Mouse (Mus musculus) T-helper 2 cell (primary cell): ENCODE results near the gene Phc3.

Experiments
- in situ Hi-C: fragments of 300-600 bp; cut with MboI, MseI; formaldehyde crosslinking; loops from one replicate; pipeline ENCODE4 v1.15.1; 2025; ENCODE audit warnings: high pct_unique_total_duplicates

Phc3 gene

DNA sequence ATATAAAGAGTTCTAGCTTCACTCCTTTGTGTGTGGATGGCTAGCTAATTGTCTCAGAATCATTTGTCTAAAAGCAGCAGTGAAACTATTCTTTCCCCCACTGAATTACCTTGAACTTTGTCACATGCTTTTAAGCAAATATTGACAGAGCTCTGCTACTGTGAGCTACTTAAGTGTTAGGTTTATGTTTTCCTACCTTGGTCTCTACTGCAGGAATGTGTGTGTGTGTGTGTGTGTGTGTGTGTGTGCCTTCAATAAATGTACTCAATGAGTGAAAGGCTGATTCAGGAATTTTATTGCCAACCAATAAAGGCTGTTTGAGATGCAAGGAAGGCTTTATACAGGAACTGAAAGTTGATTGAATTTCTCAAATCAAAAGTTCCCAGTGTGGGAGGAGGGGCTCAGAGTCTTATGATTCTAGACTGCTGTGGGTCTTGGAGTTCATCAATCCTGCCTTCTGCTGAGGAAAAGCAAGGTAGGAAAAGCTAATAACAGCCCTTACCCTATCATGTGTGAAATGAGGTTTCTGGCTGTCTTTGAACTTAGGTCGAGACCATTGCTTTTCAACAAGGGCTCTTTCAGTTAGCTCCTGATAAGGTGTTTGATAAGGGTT is 7.9 kb upstream of the Phc3 start:
- in situ Hi-C loops: no loop called here

DNA sequence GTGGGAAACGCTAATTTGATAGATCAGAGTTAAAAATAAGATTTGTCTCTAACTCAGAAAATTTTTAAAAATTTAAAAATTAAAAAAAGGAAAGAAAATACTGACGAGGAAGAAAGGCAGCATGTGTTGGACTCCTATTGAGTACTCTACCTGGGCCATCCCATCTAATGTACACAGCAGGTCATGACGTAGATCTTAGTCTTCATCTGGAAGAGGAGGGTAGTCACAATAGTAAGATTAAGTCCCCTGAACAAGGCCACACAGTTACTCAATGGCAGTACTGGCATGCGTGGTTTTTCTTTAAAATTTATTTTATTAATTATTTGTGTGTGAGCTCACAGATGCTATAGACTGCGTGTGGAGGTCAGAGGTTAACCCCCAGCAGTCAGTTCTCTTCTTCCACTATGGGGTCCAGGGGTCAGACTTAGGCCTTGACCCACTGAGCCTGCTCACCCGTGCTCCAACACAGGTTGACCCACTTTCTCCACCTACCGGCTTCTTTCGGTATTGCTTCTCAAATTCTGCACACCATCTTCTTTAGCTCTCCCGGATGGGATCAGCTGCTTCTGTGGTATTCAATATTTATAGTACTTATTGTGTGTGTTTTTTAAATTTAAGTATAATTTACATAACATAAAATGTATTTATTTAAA is 6.0 kb upstream of the Phc3 start:
- in situ Hi-C loops: no loop called here

DNA sequence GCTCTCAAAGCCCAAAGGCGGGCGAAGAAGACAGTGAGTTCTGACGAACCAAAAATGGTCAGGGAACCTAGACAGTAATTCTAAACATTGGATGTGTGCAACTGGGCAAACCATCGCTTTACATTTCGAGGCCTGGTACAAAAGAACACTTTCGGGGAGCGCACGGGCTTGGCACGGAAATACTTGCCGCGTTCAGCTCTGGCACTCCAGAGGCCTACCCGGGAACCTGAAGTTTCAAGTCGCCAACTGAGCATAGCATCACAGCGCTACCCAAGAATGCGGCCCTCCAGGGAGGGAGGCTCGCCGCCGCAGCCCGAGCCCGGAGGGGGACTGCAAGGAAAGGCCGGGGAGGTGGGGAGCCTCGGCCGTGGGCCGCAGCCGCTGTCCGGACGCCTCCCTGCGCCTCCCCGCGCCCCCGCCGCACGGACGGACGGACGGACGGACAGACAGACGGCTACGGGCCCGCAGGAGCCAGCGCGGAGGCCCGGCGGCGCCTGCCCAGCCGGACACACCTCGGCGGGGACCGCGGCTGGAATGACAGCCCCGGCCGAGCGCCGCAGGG is 603 bp downstream of the Phc3 start:
- in situ Hi-C loops: loop anchor here (10.0 to 25.0 kb wide), 2 partner anchors 1446 to 1744 kb away; partner anchors contain the start of gene Actl6a

DNA sequence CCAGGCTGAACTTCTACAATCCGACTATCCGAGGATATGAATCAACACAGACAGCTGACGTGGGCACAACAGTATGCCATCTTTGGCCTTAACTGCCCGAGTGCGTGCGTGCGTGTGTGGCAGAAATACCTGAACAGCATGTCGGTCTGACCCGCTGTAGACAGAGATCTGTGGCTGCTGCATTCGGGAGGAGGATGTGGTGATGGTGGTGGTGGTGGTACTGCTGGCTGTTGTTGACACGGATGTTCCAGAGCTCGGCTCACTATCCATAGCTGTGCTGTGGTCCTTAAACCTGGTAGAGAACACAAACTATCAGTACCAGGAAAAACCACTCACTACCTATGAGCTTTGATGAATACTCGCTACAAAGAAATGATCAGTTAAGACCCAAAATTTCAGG is 3.6 kb downstream of the Phc3 start:
- in situ Hi-C loops: loop anchor here (10.0 to 25.0 kb wide), 2 partner anchors 1449 to 1747 kb away; partner anchors contain the start of gene Actl6a

DNA sequence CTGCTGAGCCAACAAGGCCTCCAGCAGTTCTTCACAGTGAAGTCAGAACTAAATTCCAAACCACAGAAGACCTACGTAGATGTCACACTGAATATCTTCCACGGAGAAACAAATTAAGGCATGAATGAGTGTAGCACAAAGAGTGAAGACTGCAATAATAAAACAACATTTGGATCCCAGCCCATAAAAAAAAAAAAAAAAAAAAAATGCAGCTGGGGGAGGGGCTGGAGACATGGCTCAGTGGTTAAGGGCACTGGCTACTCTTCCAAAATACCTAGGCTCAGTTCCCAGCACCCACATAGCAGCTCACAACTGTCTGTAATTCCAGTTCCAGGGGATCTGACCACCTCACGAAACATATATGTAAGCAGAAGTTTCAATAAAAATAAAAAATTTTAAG is 5.0 kb downstream of the Phc3 start:
- in situ Hi-C loops: loop anchor here (10.0 to 25.0 kb wide), 2 partner anchors 1451 to 1748 kb away; partner anchors contain the start of gene Actl6a

DNA sequence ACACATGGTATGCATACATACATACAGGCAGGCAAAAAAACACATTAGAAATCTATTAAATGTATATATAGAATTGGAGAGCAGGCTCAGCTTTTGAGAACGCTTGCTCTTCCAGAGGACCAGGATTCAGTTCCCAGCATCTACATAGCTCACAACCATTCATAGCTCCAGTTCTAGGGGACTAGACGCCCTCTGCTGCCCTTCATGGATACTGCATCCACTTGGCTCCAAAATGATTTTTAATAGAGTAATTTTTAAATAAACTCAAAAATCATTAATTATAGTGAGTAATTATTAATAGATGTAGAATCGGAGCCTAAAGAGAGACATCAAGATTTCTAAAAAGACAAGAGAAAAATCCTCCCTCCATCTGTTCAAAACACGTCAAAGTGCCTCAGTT is 6.1 kb downstream of the Phc3 start:
- in situ Hi-C loops: loop anchor here (10.0 to 25.0 kb wide), 2 partner anchors 1452 to 1749 kb away; partner anchors contain the start of gene Actl6a

DNA sequence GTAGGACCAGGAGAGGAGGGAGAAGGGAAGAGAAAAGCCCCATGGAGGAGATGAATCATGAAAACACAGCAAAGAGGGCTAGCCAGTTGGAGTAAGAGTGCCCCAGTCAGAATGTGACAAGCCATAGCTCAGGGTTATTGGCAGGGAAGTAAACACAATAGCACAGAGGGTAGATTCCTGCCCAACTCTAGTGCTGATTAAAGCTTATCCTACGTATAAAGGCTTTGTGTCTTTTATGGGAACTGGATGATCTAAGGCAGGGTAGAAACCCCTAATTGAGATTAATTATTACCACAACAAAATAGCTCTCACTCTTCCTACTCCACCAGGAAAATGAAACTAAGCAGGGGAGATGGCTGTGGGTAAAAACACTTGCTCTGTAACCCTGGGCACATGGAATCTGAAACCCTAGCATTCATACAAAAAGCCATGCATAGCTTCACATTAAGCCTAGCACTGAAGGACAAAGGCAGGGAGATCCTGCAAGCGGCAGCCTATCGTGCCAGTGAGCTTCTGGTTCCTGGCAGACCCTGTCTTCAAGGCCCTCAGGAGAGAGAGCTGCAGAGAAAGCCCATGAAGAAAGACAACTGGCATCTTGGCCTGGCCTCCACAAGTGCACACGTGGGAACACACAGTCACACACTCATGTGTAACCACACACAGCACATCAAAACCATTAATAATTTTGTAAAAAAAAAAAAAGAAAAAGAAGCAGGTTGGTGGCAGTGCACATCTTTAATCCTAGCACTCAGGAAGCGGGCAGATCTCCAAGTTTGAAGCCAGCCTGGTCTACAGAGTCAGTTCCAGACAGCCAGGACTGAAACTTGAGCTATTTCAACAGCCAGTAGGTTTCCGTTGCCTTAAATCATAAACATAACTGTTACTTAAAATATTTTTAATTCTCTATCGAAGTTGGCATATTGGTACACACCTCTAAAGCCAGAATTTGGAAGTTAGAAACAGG is 9.1 kb downstream of the Phc3 start:
- in situ Hi-C loops: loop anchor here (10.0 to 25.0 kb wide), 2 partner anchors 1455 to 1752 kb away; partner anchors contain the start of gene Actl6a

DNA sequence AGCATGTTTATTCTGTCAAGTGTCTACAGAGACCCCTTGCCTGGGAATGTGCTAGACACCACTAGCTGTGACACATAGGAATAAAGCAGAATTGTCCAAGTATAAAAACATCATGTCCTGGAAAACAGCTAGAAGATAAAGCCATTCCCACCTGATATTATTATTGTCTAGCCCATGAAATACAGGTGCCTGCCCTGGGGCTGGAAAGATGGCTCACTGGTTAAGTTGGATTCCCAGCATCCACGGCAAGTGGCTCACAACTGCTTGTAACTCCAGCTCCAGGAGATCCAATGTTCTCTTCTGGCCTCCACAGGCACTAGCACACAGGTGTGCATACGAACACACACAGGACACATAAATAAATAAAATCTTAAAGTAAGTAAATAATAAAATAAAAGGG is 10.5 kb downstream of the Phc3 start:
- in situ Hi-C loops: loop anchor here (25.0 kb wide), 1 partner anchor 1754 kb away; the partner anchor contains the start of gene Actl6a

DNA sequence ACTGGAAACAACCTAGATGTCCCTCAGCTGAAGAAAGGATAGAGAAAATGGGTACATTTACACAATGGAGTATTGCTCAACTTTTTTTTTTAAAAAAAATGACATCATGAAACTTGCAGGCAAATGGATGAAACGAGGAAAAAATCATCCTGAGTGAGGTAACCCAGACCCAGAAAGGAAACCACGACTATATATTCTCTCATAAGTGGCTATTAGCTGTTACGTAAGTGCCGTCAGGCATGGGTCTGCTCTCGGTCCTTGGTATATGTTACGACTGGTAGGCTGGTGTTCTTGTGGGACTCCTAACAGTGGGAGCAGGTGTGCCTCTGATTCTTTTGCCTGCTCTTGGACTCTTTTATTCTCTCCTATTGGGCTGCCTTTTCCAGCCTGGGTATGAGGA is 12.9 kb downstream of the Phc3 start:
- in situ Hi-C loops: loop anchor here (25.0 kb wide), 1 partner anchor 1756 kb away; the partner anchor contains the start of gene Actl6a

DNA sequence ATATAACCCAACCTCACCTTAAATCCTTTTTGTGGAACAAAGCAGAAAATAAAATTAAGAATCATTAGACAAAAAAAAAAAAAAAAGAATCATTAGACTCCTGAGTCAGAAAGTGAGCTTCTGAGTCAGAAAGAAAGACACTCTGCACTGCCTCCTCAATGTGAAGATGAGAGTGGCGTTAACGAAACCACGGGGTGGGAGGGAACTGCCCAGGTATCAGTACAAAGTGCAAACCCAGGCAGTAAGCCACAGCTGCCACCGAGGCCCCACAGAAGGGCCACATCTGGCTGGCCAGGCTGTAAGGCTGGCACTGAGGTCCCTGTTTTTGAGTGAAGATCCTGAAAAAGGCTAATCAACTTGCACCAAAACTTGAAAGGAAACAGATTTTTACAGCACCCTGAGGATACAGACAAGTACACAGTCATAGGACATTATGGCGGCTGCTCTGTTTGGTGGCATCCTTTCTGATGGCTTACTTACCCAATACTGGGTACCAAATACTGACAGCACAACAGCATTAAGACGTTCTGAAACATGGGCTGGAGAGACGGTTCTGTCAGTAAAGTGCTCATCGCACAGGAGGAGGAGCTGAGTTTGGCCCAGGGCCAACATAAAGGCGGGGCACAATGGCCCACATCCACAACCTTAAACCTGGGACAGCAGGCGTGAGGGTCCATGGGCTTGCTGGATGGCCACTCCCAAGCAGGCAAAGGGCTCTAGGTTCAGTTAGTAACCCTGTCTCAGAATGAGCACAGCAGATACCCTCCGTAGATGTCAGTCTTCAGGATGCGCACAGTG is 16.7 kb downstream of the Phc3 start:
- in situ Hi-C loops: loop anchor here (25.0 kb wide), 1 partner anchor 1760 kb away; the partner anchor contains the start of gene Actl6a

DNA sequence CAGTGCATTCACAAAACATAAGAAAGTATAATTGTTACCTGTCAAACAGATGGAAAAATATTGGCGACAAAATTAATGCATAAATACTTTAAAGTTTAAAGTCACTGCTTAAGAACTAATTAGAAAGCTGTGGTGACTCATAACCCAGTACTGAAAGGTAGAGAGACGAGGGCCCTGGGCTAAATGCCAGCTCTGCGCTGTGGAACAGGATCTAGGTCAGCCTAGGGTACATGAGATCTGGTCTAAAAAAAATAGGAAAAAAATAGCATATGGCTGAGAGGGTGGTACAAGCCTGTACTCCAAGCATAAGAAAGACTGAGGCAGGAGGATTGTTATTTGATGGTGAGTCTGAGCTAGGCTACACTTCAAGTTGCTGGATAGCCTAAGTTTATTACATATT is 17.6 kb downstream of the Phc3 start:
- in situ Hi-C loops: loop anchor here (25.0 kb wide), 1 partner anchor 1761 kb away; the partner anchor contains the start of gene Actl6a

DNA sequence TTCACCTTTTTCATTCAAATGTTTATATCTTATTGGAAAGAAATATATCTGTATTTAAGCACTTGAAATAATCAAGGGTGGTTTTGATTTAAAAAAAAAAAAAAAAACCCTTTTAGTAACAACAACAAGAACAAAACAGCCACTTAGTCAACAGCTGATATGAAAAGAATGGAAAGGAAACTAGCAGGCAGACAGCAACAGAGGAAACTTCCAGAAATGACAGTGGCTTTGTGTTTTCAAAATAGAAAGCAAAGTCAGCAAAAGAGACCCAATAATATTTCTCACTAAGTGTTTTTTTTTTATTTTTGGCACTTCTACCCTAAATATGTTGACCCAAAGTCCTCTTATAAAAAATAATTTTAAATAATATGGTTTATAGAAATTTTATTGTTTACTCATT is 34.8 kb downstream of the Phc3 start:
- in situ Hi-C loops: no loop called here

DNA sequence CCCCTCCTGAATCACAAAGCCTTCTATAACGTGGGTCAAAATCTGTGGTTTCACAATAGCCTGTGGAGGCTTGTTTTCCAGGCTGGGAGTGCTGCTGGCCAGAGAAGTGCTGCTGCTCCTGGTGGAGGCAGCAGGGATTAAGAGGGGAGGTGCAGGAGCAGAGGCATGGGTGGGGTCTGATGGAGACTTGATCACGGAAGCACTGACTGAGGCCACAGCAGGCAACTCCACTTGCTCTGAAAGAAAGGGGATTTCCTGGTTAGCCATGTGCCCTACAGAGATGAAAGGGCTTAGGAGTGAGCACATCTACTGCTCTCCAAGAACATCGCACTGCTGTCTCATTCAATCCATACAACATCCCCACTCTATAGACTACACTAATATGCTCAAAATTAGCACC is 39.4 kb downstream of the Phc3 start:
- in situ Hi-C loops: no loop called here

DNA sequence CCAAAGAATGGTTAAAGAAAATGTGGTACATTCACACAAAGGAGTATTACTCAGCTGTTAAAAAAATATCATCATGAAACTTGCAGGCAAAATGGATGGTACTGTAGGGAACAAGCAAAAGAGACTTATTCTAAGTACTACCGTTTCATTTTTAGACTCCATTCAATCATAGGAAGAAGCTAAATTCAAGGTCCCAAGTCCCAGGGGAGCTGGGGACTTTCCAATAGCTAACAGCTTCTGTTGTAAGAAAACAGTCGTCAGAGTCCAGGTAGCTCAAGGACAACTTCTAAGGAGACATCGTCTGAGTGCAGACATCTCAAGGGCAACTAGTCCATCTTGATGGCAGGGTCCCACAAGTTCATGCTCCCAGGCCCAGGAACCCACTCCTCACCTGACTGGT is 41.6 kb downstream of the Phc3 start:
- in situ Hi-C loops: no loop called here

DNA sequence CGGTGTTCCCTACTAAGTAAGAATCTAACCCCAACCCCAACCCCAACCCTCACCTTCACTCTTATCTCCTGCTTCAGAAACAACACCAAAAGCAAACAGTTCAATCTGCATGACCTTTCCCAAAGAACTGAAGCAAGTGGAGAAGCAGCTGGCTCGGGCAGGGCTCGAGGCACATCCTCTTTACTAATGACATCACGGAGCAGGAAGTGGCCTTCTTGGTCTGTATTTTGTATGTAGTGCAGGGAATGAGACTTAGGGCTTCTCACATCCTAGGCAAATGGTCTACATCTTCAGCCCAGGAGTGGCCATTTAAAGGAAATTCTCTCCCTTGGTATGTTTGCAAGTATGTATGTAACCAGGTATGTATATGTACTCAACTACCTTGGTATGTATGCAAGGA is 52.1 kb downstream of the Phc3 start:
- in situ Hi-C loops: no loop called here

DNA sequence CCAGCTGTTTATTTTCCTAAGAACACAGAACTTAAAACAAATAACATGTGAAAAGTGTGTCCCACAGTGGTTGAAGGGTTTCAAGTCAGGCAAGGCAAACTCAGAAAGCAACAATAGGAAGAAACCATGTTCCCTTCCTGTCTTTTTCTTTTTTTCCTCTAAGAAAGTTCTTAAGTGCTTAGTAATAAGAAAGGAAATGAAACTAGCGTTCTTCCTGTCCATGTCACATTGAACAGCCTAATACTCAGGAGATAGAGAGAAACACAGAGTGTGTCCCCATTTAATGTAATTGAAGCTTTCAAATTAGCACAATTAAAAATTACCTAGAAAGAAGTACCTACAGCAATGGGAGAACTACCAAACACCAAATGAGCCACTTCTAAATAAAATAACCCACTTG is 64.6 kb downstream of the Phc3 start:
- in situ Hi-C loops: no loop called here

DNA sequence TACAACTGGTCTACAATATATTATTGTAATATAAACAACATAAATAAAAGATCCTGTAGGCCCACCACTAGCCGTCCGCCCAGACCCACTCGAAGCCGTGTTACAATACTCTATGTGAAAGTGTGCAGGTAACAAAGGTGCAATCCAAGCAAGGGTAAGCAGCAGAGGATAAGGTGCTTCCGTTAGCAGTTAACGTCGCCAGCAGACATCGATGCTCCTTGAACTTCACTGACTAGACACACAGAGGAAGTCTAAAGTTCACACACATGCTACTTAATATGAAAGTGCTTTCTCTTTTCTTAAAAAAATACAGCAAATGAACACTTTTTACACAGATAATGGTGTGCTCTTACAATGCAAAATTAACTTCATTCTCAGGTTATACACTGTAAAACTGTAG is 69.8 kb downstream of the Phc3 start:
- in situ Hi-C loops: no loop called here

DNA sequence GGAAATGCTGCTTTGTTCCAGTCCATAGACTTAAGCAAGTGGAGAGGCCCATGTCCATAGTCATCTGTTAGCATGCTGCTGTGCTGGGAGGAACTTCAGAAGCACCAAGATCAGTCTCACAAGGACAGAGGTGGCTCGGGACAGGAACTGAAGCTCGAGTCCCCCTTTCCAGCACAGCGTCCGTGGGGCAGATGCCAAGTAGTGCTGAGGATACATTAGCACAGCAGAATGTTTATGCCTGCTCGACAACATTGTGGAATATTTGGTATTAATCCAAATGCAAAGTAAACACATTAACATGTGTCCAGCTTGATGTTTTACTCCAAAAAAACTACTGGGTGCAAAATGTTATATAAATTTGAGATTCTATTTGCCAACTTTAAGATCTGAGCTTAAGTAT is 72.5 kb downstream of the Phc3 start:
- in situ Hi-C loops: no loop called here

DNA sequence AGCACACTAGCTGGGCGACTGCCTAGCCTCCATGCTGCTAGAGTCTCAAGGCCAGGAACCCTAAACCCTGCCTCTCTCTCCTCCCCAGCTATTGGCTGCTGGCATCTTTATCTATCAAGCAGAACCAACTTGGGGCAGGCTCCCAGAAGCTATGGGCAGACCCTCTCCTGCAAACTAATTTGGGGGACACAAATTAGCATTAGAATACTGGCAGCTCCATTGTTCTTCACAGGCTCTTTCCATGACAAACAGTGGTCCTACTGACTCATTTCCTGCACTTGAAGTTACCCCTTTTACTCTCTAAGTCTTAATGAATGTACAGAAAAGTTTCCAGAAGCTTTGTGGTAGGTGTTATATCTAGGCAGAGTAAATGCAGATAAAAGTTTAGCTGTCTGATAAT is 80.2 kb downstream of the Phc3 start:
- in situ Hi-C loops: no loop called here

DNA sequence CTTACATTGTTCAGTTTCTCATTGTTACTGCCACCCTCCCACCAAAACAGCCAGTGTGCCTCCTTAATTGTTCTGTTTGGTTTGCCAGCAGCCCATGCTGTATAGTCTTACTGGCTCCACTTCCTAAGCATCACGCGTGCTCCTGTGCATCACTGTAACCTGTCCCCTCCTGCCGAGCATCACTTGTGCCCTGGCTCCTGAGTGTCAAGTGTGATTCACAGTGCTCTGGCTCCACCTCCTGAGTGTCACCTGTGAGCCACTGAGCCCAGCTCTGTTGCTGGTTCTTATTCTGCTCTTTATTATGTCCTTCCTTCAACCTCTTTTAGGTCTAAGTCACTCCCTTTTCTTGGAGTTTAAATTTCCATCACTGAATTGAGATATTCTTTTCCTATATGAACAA is 81.8 kb downstream of the Phc3 start:
- in situ Hi-C loops: no loop called here

DNA sequence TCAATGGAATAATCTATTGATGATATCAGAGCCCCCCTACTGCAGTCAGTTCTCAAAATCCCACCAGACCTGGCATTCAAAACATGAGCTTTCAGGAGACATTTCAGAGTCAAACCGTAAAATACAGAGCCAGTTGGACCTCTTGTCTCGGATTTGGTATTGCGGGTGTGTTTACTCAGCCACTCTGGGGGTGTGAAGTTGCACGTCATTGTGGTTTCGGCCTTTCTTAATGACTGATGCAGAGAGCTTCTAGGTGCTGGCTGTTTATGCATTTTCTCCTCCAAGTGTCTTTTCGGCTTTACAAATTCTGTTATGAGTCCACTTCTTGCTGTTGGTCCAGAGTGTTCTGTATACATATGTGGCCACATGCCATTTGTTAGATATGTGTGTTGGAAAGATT is 92.5 kb downstream of the Phc3 start:
- in situ Hi-C loops: no loop called here
